Mouse (Mus musculus) hematopoietic multipotent progenitor cell, adult 10-12 weeks (in vitro differentiated cells): ENCODE data around the gene Olfr68. TPM values are rescaled to one million over a fixed set of nuclear protein-coding genes. Genes with fewer than 3 reads are reported as not detected.

Source experiments
- polyA plus RNA-seq: library from polyadenylated mRNA; stranded (reverse); fragments of >175 nt; gene quantifications from 2 replicates; pipeline ENCODE4 v1.2.3, GENCODE M21; 2012; ENCODE audit warnings: low replicate concordance

Gene Olfr68
- polyA plus RNA-seq, result not detected in 2 replicates

DNA sequence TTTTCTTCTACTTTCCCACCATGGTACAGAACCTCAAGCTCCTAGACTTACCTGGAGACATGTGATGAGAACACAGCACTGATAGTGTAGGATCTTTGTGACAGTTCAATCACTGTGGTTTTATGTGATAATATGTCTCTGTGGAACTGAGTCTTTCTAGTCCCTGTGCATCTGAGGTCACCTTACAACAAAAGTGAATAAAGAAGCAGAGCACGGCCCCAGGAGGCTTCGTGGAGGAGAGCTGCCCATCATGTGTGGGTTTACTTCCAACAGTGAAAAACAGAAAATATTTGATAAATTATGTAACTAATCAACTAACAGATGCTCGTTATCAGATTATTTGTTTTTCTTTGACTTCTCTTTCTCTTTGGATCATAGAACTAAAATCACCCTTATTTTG lies at the start of gene Olfr68:
Gene Olfr68, minus strand, starts transcription at position 101 of the 400 bp plus-strand sequence.

DNA sequence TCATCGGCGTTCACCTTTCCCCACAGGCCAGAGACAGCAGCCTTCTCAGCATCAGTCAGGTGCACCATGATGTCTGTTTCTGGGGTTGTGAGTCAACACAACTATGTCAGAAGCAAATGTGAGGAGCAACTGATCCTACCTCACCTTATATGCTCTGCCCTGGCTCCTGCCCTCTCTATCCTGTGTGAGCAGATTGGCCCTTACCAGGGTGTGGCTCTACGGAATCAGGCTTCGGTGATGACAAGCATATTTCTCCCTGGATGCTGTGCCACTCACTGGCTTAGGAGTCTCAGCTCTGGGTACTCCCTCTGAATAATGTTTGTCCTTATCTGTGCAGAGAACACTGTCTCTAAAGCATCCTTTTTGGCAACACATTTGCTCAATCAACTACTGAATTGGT lies 48.3 kb upstream of the Olfr68 start, which contains the start of gene Hbb-bs:
Gene Hbb-bs, minus strand, starts transcription at position 289 of the 400 bp plus-strand sequence.

DNA sequence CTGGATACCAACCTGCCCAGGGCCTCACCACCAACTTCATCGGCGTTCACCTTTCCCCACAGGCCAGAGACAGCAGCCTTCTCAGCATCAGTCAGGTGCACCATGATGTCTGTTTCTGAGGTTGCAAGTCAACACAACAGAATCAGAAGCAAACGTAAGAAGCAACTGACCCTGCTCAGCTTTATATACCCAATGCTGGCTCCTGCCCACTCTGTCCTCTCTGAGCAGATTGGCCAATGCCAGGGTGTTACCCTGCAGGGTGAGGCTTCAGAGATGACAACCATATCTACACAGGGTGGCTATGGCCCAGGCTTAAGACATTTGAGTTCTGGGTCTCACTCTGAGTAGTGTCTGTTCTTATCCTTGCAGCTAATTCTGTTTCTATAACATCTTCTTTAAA lies 34.3 kb upstream of the Olfr68 start, which contains the start of gene Hbb-bt:
Gene Hbb-bt, minus strand, starts transcription at position 231 of the 400 bp plus-strand sequence.

DNA sequence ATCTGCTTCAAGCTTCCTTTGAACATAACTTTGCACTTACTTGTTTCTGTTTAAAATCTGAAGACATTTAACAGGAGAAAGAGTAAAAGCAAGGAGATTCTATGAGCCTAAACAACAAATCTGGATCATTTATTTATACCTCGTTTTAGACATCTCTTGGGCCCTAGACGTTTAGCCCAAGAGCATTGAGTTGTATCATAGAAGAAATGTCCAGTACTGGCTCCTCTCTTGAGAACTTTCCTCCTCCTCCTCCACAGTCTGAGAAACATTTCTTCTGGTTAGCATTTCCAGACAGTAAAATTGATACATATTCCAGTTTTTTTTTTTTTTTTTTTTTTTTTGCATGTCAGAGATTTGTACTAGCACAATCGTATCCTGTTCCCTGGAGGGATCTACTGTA lies 12.2 kb upstream of the Olfr68 start, which contains the start of gene Olfr67:
Gene Olfr67, minus strand, starts transcription at position 101 of the 400 bp plus-strand sequence.

DNA sequence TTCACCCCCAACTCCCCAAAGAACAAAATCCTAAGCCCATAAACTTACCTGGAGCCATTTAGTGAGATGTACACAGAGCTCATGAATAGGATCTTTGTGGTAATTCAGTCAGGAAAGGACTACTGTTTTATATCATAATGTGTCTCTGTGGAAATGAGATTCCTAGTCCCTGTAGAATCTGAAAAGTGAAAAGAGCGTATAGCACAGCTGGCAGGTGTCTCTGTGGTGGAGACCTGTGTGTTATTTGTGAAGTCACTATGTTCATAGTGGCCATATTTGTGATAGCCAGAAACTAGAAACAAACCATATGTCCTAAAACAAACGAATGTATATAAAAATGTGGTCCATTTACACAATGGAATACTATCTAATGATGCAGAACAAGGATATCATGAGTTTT lies 8.0 kb downstream of the Olfr68 start, which contains the start of gene Olfr69:
Gene Olfr69, minus strand, starts transcription at position 101 of the 400 bp plus-strand sequence.

DNA sequence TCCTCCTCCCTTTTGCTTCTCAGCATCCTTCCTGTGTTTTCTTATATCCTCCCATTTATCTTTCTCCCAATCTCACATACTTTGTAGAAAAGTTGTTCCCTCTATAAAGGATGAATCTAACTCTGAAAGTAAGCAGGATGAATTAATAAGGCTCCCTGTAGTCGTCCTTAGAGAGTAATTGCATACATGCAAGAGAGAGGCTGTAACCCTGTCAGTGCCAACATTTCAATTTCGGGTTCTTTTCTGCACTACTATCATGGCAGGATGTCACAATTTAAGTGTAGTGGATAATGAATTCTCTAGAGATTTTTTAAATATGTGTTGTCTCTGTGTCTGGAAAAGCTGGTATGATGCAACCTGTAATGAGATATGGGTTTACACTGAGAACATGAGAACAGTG lies 22.3 kb downstream of the Olfr68 start, which contains the start of gene Olfr630:
Gene Olfr630, minus strand, starts transcription at position 101 of the 400 bp plus-strand sequence.

DNA sequence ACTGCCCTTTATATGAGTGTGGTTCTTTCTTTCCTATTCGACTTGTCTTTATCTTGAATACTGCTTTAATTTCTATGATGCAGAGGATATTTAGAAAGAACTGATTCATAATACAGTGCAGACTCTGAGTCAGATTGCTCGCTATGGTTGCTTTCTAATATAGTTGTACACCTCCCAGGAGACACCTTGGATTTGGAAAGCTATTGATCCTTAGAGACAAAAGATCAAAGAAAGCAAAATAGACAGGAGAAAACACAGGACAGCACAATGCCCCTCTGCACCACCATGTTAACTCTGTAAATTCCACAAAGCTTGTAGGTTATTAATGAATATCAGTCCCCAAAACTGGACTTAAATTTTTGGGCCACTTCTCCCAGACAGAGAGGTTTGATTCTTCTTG lies 34.7 kb downstream of the Olfr68 start, which contains the start of gene Olfr629:
Gene Olfr629, minus strand, starts transcription at position 101 of the 400 bp plus-strand sequence.

DNA sequence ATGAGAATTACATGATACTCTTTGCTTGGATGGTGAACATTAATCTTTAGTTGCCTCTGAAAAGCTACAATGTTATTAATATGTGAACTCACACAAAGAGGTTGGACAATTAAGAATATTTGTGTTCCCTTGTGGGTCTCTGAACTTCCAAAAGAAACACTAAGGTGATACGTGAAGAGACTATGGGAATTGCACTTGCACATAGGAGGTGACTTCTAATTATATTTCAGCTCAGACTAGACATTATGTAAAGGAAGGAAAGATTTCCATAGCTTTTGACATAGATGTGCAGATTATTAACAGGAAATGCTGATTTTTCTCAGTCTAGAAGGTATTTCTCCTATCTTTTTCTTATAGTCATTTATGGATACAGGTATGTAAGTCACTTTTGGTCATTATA lies 49.4 kb downstream of the Olfr68 start, which contains the start of gene Olfr628:
Gene Olfr628, plus strand, starts transcription at position 301 of the 400 bp plus-strand sequence.

Other genes starting within 250 kb of the Olfr68 start
- gene Olfr612, start 237.0 kb downstream of the Olfr68 start, polyA plus RNA-seq, result not detected in 2 replicates
- gene Olfr613, start 231.6 kb downstream of the Olfr68 start, polyA plus RNA-seq, result not detected in 2 replicates
- gene Olfr615, start 223.6 kb downstream of the Olfr68 start, polyA plus RNA-seq, result not detected in 2 replicates
- gene Olfr616, start 210.6 kb downstream of the Olfr68 start, polyA plus RNA-seq, result not detected in 2 replicates
- gene Olfr617, start 206.6 kb downstream of the Olfr68 start, polyA plus RNA-seq, result not detected in 2 replicates
- 0.15 TPM in 1 of 2 replicates, not detected in the other for gene Olfr618, start 189.6 kb downstream of the Olfr68 start, polyA plus RNA-seq
- not detected in 2 replicates for gene Olfr619, start 179.1 kb downstream of the Olfr68 start, polyA plus RNA-seq
- not detected in 2 replicates for gene Olfr620, start 167.2 kb downstream of the Olfr68 start, polyA plus RNA-seq
- not detected in 2 replicates for gene Olfr622, start 137.0 kb downstream of the Olfr68 start, polyA plus RNA-seq
- gene Olfr623, start 116.0 kb downstream of the Olfr68 start, polyA plus RNA-seq, result not detected in 2 replicates
- not detected in 2 replicates for gene Olfr624, start 108.5 kb downstream of the Olfr68 start, polyA plus RNA-seq
- not detected in 2 replicates for gene Olfr625-ps1, start 97.0 kb downstream of the Olfr68 start, polyA plus RNA-seq
- gene Olfr243, start 65.0 kb downstream of the Olfr68 start, polyA plus RNA-seq, result not detected in 2 replicates
- gene Olfr628, start 49.3 kb downstream of the Olfr68 start, polyA plus RNA-seq, result not detected in 2 replicates
- gene Olfr629, start 34.8 kb downstream of the Olfr68 start, polyA plus RNA-seq, result not detected in 2 replicates
- gene Olfr630, start 22.4 kb downstream of the Olfr68 start, polyA plus RNA-seq, result not detected in 2 replicates
- gene Olfr69, start 8.1 kb downstream of the Olfr68 start, polyA plus RNA-seq, result not detected in 2 replicates
- gene Olfr67, start 12.1 kb upstream of the Olfr68 start, polyA plus RNA-seq, result not detected in 2 replicates
- 80.8 and 4,115 TPM in 2 replicates for gene Hbb-bt, start 34.3 kb upstream of the Olfr68 start, polyA plus RNA-seq
- gene Hbb-bs, start 48.4 kb upstream of the Olfr68 start, polyA plus RNA-seq, result 6,525 and 69,736 TPM in 2 replicates
- not detected in 2 replicates for gene Hbb-bh2, start 60.8 kb upstream of the Olfr68 start, polyA plus RNA-seq
- not detected in 2 replicates for gene Hbb-bh1, start 63.5 kb upstream of the Olfr68 start, polyA plus RNA-seq
- gene Hbb-y, start 73.5 kb upstream of the Olfr68 start, polyA plus RNA-seq, result not detected in 2 replicates
- gene Olfr66, start 106.6 kb upstream of the Olfr68 start, polyA plus RNA-seq, result 0.15 TPM in 1 of 2 replicates, not detected in the other
- not detected in 2 replicates for gene Olfr64, start 114.8 kb upstream of the Olfr68 start, polyA plus RNA-seq
- not detected in 2 replicates for gene Olfr65, start 123.8 kb upstream of the Olfr68 start, polyA plus RNA-seq
- not detected in 2 replicates for gene Olfr631, start 149.1 kb upstream of the Olfr68 start, polyA plus RNA-seq
- gene Olfr632, start 154.6 kb upstream of the Olfr68 start, polyA plus RNA-seq, result not detected in 2 replicates
- gene Olfr633, start 164.7 kb upstream of the Olfr68 start, polyA plus RNA-seq, result not detected in 2 replicates
- 0.02 and 0.03 TPM in 2 replicates for gene Olfr635, start 191.5 kb upstream of the Olfr68 start, polyA plus RNA-seq
- gene Olfr638, start 219.0 kb upstream of the Olfr68 start, polyA plus RNA-seq, result not detected in 2 replicates
- not detected in 2 replicates for gene Olfr639, start 237.6 kb upstream of the Olfr68 start, polyA plus RNA-seq
- not detected in 2 replicates for gene Olfr640, start 245.9 kb upstream of the Olfr68 start, polyA plus RNA-seq